Mouse (Mus musculus) right cerebral cortex, postnatal 36 days (tissue): ENCODE data around the gene Plk5.
A peak's percentile ranks its signal among the peaks of the same experiment; 100 is the strongest.
"Not testable (repeated sequence)": the region's sequence is repeated elsewhere in the genome, so short reads cannot be mapped to it uniquely, and the experiment has no call there.

Experiments used
- DNase-seq, 2 experiments: peaks; one replicate each; pipeline ENCODE4 v3.0.0; 2022; ENCODE audit warnings: low spot score in 2 of 2, mixed read lengths in 1 of 2

Gene Plk5

GRCm38 (mm10) chr10:80330888-80331287 lies 25.4 kb upstream of the Plk5 start:
- no peak for DNase-seq

- DNase-seq = no peak
Observed at GRCm38 (mm10) chr10:80331636-80332524, 24.4 kb upstream of the Plk5 start.

DNA sequence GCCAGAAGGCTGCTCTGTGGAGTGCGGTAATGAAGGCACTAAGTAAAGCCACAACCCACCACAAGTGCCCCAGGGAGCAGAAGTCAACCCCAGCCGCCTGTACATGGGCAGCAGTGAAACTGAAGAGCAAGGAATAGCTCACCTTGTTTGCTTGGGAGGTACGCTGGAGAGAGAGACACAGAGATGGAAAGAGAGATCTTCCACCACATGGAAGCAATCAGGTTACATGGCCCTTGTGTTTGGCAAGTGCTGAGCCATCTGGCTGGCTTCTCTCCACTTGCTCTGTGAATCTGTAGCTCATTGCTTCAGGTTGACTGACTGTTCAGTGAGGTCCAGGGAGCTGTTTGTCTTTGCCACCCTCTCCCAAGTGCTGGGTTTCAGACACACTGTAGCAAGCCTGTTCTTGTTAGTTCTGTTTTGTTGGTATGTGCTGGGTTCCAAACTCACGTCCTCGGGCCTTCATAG lies 23.7 kb upstream of the Plk5 start:
- DNase-seq = no peak

DNA sequence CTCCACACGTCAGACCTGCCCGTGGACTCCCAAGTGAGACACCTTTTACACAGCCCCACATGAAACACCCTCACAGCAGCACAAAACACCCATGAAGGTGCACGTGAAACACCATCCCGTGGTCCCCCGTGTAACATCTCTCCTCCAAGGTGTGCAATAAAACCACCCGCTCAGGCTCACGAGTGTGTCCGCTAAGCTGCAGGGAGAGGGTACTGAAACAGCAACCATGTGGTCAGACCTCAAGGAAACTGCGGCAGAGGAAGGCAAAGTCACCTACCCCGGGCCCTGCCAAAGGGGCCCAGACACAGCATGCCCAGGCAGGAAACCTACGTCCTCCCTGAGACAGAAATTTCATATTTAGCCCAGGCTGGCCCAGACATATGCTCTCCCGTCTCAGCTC lies 20.0 kb upstream of the Plk5 start:
- no peak for DNase-seq

GRCm38 (mm10) chr10:80339941-80340750 lies 16.1 kb upstream of the Plk5 start:
- peak; percentile 74 to 76 for DNase-seq

GRCm38 (mm10) chr10:80341026-80341425 lies 15.2 kb upstream of the Plk5 start:
- no peak for DNase-seq

DNA sequence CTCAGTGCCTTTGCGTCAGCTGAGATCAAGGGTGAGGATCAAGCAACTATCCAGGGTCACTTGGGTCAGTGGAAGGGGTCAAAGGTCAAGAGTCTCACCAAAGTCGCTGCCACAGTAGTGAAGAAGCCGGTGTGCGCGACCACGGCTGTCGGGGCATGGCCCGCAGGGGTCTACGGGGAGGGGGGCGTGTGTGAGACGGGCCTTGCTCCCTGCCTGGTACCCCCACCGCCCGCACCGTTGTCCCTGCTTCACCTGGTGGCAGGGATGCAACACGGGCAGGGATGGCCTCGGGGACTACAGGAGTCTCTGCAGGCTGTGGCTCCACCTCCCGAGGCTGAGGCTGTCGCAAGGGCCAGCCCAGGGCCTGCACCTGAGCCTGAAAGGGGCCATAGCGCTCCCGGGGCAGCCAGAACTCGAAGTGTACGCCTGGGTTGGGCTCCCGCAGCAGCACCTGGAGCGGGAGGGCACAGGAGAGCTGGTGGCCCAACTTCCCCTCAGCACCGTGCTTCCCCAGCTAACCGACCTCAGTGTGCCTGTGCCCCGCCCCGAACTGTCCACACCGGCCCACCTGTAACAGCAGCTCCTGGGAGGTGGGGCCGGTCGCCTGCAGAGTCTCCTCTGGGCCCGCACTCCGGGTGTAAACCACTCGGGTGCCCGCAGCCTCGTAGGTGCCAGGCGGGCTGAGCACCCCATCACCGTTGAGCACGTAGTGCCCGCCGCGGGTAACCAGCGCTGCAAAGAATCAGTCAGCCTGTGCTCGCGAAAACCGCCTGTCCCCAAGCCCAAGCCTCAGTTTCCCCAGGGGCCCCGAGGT lies 14.6 kb upstream of the Plk5 start:
- no peak for DNase-seq

- no peak for DNase-seq
Observed at GRCm38 (mm10) chr10:80342305-80342748, 13.9 kb upstream of the Plk5 start.

DNA sequence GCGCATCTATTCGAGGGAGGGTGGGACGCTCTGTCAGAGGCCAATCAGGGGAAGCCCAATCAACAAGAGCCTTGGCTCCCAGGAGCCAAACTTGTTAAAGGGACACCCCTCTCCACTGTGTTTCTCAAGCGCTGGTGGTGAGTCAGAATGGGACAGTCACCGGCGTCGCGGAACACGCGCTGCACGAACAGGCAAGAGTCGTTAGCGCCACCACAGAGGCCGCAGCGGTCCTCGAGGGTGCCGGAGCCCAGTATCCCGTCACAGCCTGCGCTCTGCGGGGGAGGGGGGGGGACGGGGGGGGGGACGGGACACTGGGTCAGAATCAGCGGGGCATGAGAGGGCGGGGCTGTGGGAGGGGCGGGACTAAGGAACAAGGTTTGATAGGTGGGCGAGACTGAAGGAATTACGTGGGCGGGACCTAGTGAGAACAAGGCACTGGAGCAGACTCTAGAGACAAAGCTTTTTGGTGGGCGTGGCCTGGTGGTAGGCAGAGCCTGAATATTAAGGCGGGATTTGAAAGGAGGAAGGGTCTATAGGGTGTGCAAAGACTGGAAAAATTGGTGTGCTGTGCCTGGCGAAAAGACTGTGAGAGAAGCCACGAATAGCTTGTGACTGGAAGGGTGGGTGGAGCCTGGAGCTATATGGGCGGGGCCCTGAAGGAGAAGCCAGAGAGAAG lies 13.4 kb upstream of the Plk5 start:
- DNase-seq = no peak

DNA sequence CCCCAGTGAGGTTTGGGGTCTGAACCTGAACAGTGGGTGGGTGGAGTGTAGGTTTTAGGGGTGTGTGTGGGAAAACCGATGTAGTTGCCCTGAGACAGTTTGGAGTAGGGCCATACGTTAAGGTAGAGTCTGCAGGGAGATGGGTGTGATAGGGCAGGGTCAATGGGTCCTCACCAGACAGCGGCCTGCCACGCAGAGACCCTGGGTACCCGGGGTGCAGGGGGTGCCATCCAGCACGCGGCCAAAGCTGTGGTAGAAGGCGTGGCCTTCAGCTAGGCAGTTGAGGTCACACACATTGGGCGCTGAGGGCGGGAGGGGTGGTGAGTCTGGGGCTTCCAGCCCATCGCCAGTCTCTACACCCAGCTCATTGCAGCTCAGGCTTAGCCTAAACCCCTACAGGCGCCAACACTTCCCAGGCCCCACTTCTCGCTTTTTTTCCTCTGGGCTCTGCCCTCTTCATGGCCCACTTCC lies 12.8 kb upstream of the Plk5 start:
- DNase-seq = no peak

DNA sequence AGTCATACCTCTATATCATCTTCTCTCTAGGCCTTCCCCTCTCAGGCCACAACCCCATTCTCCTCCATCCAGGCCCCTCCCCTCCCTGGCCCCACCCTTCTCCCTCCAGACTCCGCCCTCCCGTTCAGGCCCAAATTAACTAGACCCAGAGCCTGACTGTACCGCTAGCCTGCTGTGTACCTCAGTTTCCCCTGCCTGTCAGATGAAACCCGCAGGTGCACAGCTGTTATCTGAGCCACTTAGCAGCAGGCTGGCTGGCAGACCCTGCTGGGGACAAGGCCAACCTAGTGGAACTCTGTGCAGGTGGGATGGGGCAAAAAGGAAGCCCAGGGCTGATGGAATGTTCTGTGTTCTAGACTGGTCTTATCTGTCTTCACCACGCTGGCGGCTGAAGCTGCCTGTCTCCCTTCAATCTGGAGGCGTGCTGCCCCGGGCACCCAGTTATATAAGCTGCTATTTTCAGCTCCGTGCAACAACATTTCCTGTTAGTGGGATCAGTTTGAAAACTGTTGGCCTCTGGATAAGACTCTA lies 12.1 kb upstream of the Plk5 start:
- DNase-seq = no peak

GRCm38 (mm10) chr10:80345122-80345521 lies 11.1 kb upstream of the Plk5 start:
- DNase-seq = no peak

- not testable (repeated sequence) for DNase-seq
Observed at GRCm38 (mm10) chr10:80345929-80346328, 10.3 kb upstream of the Plk5 start.

- no peak for DNase-seq
Observed at GRCm38 (mm10) chr10:80347514-80347967, 8.7 kb upstream of the Plk5 start.

DNA sequence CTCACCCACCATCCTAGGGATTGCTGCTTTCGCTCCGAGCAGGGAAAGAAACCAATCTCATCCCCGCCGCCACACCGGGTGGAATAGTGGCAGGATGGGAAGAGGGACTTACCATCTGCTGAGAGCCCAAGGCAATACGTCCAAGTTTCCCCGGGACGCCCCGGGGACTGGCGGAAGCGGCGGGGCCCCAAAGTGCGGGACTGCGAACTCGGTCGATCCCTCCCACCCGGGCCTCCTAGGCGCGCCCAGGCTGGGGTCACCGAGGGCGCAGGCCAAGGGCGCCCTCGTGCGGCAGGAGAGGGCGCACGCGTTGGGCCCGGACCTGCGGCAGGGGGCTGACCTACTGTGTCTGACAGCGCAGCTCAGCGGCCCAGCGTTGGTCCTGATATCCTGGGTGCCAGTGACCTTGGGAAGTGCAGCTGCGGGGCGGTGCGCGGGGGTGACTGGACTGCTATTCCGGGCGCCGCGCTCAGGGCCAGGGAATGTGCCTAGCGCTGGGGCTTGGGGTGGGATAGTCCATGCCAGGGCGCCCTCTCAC lies 7.9 kb upstream of the Plk5 start, which contains the start of gene Adamtsl5:
Adamtsl5 (minus strand) TSS at position 169 of the 538 bp plus-strand sequence.
- DNase-seq = no peak

GRCm38 (mm10) chr10:80348981-80349380 lies 7.3 kb upstream of the Plk5 start:
- DNase-seq = no peak

DNA sequence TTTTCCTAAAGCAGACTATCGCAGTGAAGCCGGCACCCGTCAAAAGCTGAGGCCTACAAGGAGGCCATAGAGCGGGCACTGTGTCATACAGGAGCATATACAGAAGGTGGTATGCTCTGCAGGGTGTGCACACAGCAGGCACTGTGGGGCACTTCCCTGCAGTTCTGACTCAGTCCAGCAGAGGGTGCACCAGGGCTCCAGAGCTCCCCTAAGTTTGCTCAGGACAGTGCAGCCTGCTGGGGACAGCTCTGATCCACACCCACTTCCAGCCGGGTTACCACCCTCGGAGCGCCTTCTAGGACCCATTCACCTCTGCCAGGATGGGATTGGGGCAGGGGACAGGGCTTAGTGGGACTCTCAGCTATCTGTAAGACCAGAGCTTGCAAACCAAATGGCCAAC lies 6.0 kb upstream of the Plk5 start:
- peak; percentile 59 to 68 for DNase-seq

DNA sequence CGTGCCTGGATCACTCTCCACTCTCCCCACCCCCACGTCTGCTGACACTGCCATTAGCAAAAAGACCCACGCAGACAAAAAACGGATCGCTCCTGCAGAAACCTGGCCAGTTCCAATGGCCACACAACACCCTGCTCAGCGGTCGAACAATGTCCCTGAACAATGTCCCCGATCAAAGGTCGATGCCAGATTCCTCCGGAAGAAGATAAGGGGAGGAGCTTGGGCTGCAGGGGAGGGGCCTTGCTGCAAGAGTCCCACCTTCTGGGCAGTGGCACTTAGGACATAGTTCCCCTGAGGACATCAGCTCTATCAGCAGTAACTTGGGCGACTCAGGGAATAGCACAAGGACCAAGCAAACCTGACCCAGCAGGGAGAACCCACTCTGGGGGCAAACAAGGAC lies 4.4 kb upstream of the Plk5 start:
- no peak for DNase-seq

DNA sequence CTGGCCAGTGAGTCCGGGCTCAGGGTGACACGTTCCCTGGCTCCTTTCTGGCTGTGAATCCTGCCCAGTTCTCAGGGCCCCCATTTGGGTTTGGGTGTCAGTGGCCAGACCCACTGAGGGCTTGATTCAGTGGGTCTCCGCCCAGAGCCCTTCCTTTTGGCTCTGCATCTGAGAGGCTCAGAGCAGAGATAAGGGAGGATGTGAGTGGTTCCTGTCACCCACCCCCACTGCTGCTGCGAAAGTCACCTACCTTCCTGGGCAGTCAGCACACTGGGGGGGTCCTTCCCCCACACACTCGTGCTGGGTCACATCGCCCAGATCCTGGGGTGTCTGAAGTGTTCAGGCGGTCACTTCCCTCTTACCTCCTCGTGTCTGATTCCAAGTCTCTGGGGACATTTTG lies 3.5 kb upstream of the Plk5 start:
- DNase-seq = no peak

DNA sequence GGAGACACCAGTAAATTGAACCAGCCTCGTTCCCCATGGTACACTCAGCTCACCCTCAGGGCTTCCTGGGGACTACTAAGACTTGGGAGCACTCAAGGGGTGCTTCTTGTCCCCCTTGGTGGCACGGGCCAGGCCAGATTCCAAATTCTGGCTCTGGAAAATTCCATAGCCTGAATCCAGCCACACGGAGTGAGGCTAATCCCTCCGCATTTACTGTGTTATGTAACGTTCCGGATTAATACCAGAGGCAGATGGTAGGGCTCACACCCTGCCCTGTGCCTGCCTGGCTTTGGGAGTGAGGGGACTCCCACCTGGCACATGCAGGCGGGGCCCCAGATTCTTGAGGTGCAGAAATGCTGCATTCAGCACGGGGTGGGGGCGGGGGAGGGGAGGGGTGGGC lies 828 bp upstream of the Plk5 start:
- no peak for DNase-seq
